Mouse (Mus musculus) brain, embryonic 14.5 days (tissue): ENCODE data around the gene Pappa2. TPM values are rescaled to one million over a fixed set of nuclear protein-coding genes. Genes with fewer than 3 reads are reported as not detected.

Experiments
- DNase-seq: peaks from one replicate; pipeline ENCODE4 v3.0.0-alpha.2; 2011; ENCODE audit warnings: low read depth
- CTCF ChIP-seq: fragments of 200-500 bp; IDR thresholded peaks from 2 replicates; pipeline ENCODE4 v1.5.1; 2012; ENCODE audit warnings: inconsistent platforms, mild to moderate bottlenecking, moderate library complexity, borderline replicate concordance; ENCODE audit not compliant: insufficient read depth, insufficient read length; ENCODE audit errors: extremely low read depth
- POLR2A ChIP-seq: fragments of 200-500 bp; IDR thresholded peaks from 2 replicates; pipeline ENCODE4 v1.6.1; 2012; ENCODE audit warnings: mild to moderate bottlenecking, inconsistent platforms, borderline replicate concordance; ENCODE audit not compliant: poor library complexity, insufficient read depth, insufficient read length, severe bottlenecking; ENCODE audit errors: extremely low read depth
- polyA plus RNA-seq: library from polyadenylated mRNA; depleted of rRNA; stranded (reverse); fragments of >200 nt; gene quantifications from 2 replicates; pipeline ENCODE4 v1.2.3, GENCODE M21; 2012

Pappa2 gene
- polyA plus RNA-seq, 1 experiment = 1.8 TPM

DNA sequence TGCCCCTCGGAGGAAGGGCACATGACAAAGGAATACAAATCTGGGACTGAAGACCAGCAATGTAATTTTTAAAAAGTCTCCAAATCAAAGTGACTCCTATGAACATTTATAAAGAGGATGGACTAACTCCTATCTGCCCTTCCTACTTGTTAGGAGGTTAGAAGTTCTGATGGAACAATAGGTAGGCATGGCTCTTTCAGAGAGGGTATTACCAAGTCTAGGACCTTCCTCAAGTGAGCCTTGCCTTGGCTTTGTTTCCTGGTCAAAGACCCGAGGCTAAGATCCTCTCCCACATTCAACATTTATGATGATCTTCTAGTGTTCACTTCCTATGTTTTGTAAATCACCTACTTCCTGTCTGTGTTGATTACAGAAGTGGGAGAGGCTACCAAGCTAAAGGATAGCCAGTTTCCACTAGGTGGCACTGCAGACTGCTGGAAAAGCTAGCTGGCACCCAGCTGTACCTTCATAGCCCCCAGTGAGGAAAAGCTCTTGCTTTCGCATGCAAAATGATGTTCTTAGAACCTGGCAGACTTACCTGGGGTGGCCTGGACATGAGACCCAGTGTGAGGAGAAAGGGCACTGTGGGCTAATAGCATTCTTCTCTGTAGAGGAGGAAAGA is 310.2 kb downstream of the Pappa2 start:
- DNase-seq = peak; percentile 82
- TF ChIP-seq POLR2A (no peak), CTCF (peak; percentile 75; the same call in 1 of the 2 replicates)

GRCm38 (mm10) chr1:158666001-158666400 is 314.3 kb downstream of the Pappa2 start:
- DNase-seq = no peak
- TF ChIP-seq POLR2A = no peak
